Mouse (Mus musculus) midbrain, embryonic 11.5 days (tissue): ENCODE data around the gene Phlpp1. TPM values are rescaled to one million over a fixed set of nuclear protein-coding genes. Genes with fewer than 3 reads are reported as not detected.

Source experiments
- ATAC-seq: fragments of 200-750 bp; cut with Nextera tagmentation; 2 replicates; pipeline ENCODE4 v1.8.0; 2017; ENCODE audit warnings: moderate TSS enrichment, moderate library complexity; ENCODE audit not compliant: low FRiP score
- DNase-seq: peaks from one replicate; pipeline ENCODE4 v3.0.0; 2015; ENCODE audit warnings: low spot score; ENCODE audit errors: missing footprints
- H3K27ac ChIP-seq: fragments of 300-500 bp; sonication (generic); 2 replicates; pipeline ENCODE4 v1.5.1; 2014; ENCODE audit warnings: low read depth, low read length
- H3K27me3 ChIP-seq: fragments of 300-500 bp; sonication (generic); 2 replicates; pipeline ENCODE4 v1.6.1; 2014; ENCODE audit warnings: mild to moderate bottlenecking, low read length, moderate library complexity, mixed read lengths; ENCODE audit not compliant: control insufficient read depth, insufficient read depth
- H3K36me3 ChIP-seq: fragments of 300-500 bp; sonication (generic); 2 replicates; pipeline ENCODE4 v1.6.1; 2014; ENCODE audit warnings: mild to moderate bottlenecking, low read length, moderate library complexity, mixed read lengths; ENCODE audit not compliant: control insufficient read depth, insufficient read depth
- H3K4me1 ChIP-seq: fragments of 300-500 bp; sonication (generic); 2 replicates; pipeline ENCODE4 v1.6.1; 2014; ENCODE audit warnings: low read length; ENCODE audit not compliant: control insufficient read depth, insufficient read depth
- H3K4me2 ChIP-seq: fragments of 300-500 bp; sonication (generic); 2 replicates; pipeline ENCODE4 v1.6.1; 2014; ENCODE audit warnings: mild to moderate bottlenecking, moderate library complexity
- H3K4me3 ChIP-seq: fragments of 300-500 bp; sonication (generic); 2 replicates; pipeline ENCODE4 v1.5.1; 2014; ENCODE audit warnings: low read depth, low read length
- H3K9ac ChIP-seq: fragments of 300-500 bp; sonication (generic); 2 replicates; pipeline ENCODE4 v1.6.1; 2014; ENCODE audit warnings: low read length
- H3K9me3 ChIP-seq: fragments of 300-500 bp; sonication (generic); 2 replicates; pipeline ENCODE4 v1.6.1; 2016; ENCODE audit warnings: low read length; ENCODE audit not compliant: control insufficient read depth
- WGBS: fragments of 180-500 bp; shearing (Covaris S2); extraction: QIAGEN DNeasy Blood & Tissue Kit; methylation state at CpG from one replicate; pipeline ENCODE4 v1.1.7; 2014; 5-methylcytosine and 5-hydroxymethylcytosine counted together
- polyA plus RNA-seq: library from polyadenylated mRNA; unstranded; fragments of >200 nt; fragmentation: Nextera tagmentation; extraction: Ambion mirVana; gene quantifications from 2 replicates; pipeline ENCODE4 v1.2.1, GENCODE M21; 2014

Phlpp1 gene
- polyA plus RNA-seq, 1 experiment from 2014 or later, result 6.8 TPM

- no peak overlapping the region for H3K9ac ChIP-seq
- no peaks in the 10 kb centered on the region for H3K27me3 ChIP-seq
- H3K4me2 ChIP-seq, result no peak overlapping the region
- H3K4me1 ChIP-seq, result 0 out of 2 replicates have a peak, but pooled peaks cover 2% of the 10 kb centered on the region
- ATAC-seq (no peak), DNase-seq (no peak)
- H3K27ac ChIP-seq, result no peak overlapping the region
- H3K9me3 ChIP-seq, result no peaks in the 10 kb centered on the region
- no peaks in the 10 kb centered on the region for H3K36me3 ChIP-seq
- H3K4me3 ChIP-seq, result no peak overlapping the region
- WGBS, result 80% methylated on average over 4 of the region's 4 CpGs
These were observed 25.9 kb upstream of the Phlpp1 start for GRCm38 (mm10) chr1:106145565-106146190.

- Histone ChIP-seq H3K9me3 (no peaks in the 10 kb centered on the region), H3K4me3 (no peak overlapping the region), H3K9ac (no peak overlapping the region), H3K27me3 (no peaks in the 10 kb centered on the region), H3K27ac (no peak overlapping the region), H3K36me3 (no peaks in the 10 kb centered on the region), H3K4me2 (no peak overlapping the region), H3K4me1 (0 out of 2 replicates have a peak, but pooled peaks cover 2% of the 10 kb centered on the region)
- no peak for DNase-seq
- 62% methylated on average over 17 of the region's 17 CpGs for WGBS
- ATAC-seq, result peak; percentile 42; the same call in 1 of the 2 replicates
These were observed 22.9 kb upstream of the Phlpp1 start for GRCm38 (mm10) chr1:106148386-106149380.

- DNase-seq (no peak), ATAC-seq (no peak)
These were observed 19.7 kb upstream of the Phlpp1 start for GRCm38 (mm10) chr1:106151846-106152245.

GRCm38 (mm10) chr1:106152742-106153141 lies 18.8 kb upstream of the Phlpp1 start:
- no peak overlapping the region for H3K9ac ChIP-seq
- H3K4me2 ChIP-seq, result no peak overlapping the region
- H3K27me3 ChIP-seq, result no peaks in the 10 kb centered on the region
- DNase-seq, result no peak
- H3K4me1 ChIP-seq, result 0 out of 2 replicates have a peak, but pooled peaks cover 2% of the 10 kb centered on the region
- no peak overlapping the region for H3K4me3 ChIP-seq
- H3K9me3 ChIP-seq, result no peaks in the 10 kb centered on the region
- ATAC-seq, result no peak
- no peak overlapping the region for H3K27ac ChIP-seq
- no peaks in the 10 kb centered on the region for H3K36me3 ChIP-seq

More at GRCm38 (mm10) chr1:106151846-106152245, 19.7 kb upstream of the Phlpp1 start:
- Histone ChIP-seq H3K4me2 (no peak overlapping the region), H3K9ac (no peak overlapping the region), H3K4me3 (no peak overlapping the region), H3K27ac (no peak overlapping the region), H3K27me3 (no peaks in the 10 kb centered on the region), H3K4me1 (0 out of 2 replicates have a peak, but pooled peaks cover 2% of the 10 kb centered on the region), H3K9me3 (no peaks in the 10 kb centered on the region), H3K36me3 (no peaks in the 10 kb centered on the region)
- 85% methylated on average over 12 of the region's 12 CpGs for WGBS

- no peaks in the 10 kb centered on the region for H3K36me3 ChIP-seq
- ATAC-seq (no peak), DNase-seq (peak; percentile 72)
- H3K4me2 ChIP-seq, result no peak overlapping the region
- H3K4me1 ChIP-seq, result no peaks in the 10 kb centered on the region
- no peaks in the 10 kb centered on the region for H3K27me3 ChIP-seq
- no peak overlapping the region for H3K4me3 ChIP-seq
- WGBS, result 92% methylated on average over 7 of the region's 7 CpGs
- no peaks in the 10 kb centered on the region for H3K9me3 ChIP-seq
- no peak overlapping the region for H3K27ac ChIP-seq
- no peak overlapping the region for H3K9ac ChIP-seq
These were observed 17.0 kb upstream of the Phlpp1 start for GRCm38 (mm10) chr1:106154590-106154989.

- Histone ChIP-seq H3K4me3 (no peak overlapping the region), H3K9me3 (no peaks in the 10 kb centered on the region), H3K27ac (no peak overlapping the region), H3K9ac (no peak overlapping the region), H3K27me3 (no peaks in the 10 kb centered on the region), H3K4me2 (no peak overlapping the region), H3K4me1 (no peaks in the 10 kb centered on the region), H3K36me3 (no peaks in the 10 kb centered on the region)
- 62% methylated on average over 10 of the region's 10 CpGs for WGBS
- DNase-seq (peak; percentile 79), ATAC-seq (peak; percentile 50; the same call in 1 of the 2 replicates)
These were observed 16.4 kb upstream of the Phlpp1 start for GRCm38 (mm10) chr1:106155087-106155567.

GRCm38 (mm10) chr1:106155702-106156101 lies 15.8 kb upstream of the Phlpp1 start:
- no peak overlapping the region for H3K4me3 ChIP-seq
- no peak for ATAC-seq

GRCm38 (mm10) chr1:106157961-106158515 lies 13.5 kb upstream of the Phlpp1 start:
- Histone ChIP-seq H3K36me3 (no peaks in the 10 kb centered on the region), H3K9ac (no peak overlapping the region), H3K27ac (no peak overlapping the region), H3K27me3 (no peaks in the 10 kb centered on the region), H3K9me3 (no peaks in the 10 kb centered on the region), H3K4me2 (no peak overlapping the region), H3K4me3 (no peak overlapping the region), H3K4me1 (no peaks in the 10 kb centered on the region)
- ATAC-seq, result no peak
- WGBS, result 75% methylated on average over 4 of the region's 4 CpGs
- no peak for DNase-seq

More at GRCm38 (mm10) chr1:106155702-106156101, 15.8 kb upstream of the Phlpp1 start:
- Histone ChIP-seq H3K9ac (no peak overlapping the region), H3K4me2 (no peak overlapping the region), H3K9me3 (no peaks in the 10 kb centered on the region), H3K36me3 (no peaks in the 10 kb centered on the region), H3K27me3 (no peaks in the 10 kb centered on the region), H3K27ac (no peak overlapping the region), H3K4me1 (no peaks in the 10 kb centered on the region)
- DNase-seq, result no peak
- WGBS, result 84% methylated on average over 6 of the region's 6 CpGs
